Mouse (Mus musculus) gastrocnemius, adult 2 months (tissue): ENCODE measurements around the gene Fam110a. TPM values are rescaled to one million over a fixed set of nuclear protein-coding genes. Genes with fewer than 3 reads are reported as not detected.
A peak's percentile ranks its signal among the peaks of the same experiment; 100 is the strongest.

ENCODE experiments used
- DNase-seq: peaks from one replicate; pipeline ENCODE4 v3.0.0; 2022
- H3K27ac ChIP-seq: fragments of 200-600 bp; 2 replicates; pipeline ENCODE4 v1.8.1; 2022; ENCODE audit warnings: mild to moderate bottlenecking
- H3K4me3 ChIP-seq: fragments of 200-600 bp; 2 replicates; pipeline ENCODE4 v1.8.1; 2022; ENCODE audit warnings: mild to moderate bottlenecking, moderate library complexity
- CTCF ChIP-seq: fragments of 200-600 bp; IDR thresholded peaks from 2 replicates; pipeline ENCODE4 v1.8.1; 2022; ENCODE audit warnings: antibody characterized with exemption, mild to moderate bottlenecking, moderate library complexity
- intact Hi-C: fragments of 180-260 bp; cut with DNase I; formaldehyde crosslinking; loops from one replicate; pipeline ENCODE4 v1.15.1; 2025
- total RNA-seq, 2 experiments: library from RNA; stranded (reverse); gene quantifications; 2 replicates each; pipeline ENCODE4 v1.2.3; 2021

Fam110a gene
- total RNA-seq, 2 experiments from 2014 or later = 1.8 to 2.6 TPM

- TF ChIP-seq CTCF = peak; percentile 6; the same call in 1 of the 2 replicates
- no peak overlapping the region for H3K4me3 ChIP-seq
- DNase-seq = peak; percentile 7
- no peak overlapping the region for H3K27ac ChIP-seq
- intact Hi-C loops = no loop called here
Observed at GRCm38 (mm10) chr2:151975295-151975694, 4.7 kb downstream of the Fam110a start.

DNA sequence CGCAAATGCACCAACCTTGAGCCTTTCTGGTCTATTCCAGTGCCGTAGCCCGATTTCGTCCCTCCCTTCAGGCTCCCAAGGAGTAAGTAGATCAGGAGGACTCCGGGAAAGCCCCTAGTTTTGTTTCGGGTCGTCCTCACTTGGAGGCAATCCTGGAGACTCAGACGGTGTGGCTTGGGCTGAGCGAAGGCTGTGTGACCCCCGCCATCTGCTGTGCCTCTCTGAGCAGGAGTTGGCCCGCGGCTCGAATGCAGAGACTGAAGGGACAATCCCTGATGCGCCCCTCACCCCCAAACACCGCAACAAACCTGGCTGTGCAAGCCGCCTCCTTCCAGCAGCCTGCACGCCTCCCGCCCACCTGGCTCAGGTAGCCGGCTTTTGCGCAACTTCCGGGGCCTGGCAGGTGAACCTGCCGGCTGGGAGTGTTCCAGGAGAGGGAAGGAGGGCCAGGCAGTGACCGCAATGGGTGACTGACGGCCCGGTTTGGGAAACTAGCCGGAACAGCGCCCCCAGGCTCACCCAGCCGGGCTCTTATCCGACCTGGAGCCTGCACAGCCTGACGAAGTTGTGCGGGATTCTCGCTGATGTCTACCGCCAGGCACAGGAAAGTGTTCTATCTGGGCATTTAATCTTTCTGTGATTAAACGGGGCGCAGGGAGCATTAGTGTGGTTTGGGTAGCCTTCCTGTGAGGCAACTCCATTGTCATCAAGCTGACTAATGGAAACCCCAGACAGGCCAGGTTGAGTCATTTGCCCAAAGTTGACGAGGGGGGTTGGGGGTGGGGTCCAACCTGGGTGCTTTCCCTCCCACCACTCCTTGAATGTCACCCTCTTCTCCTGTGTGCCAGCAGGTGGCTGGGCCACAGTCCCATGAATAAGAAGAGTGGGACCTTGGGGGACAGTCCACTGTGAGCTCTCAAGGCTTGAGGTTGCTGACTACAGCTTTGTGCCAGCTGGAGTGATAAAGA lies 6.1 kb downstream of the Fam110a start:
- intact Hi-C loops = no loop called here
- peak; percentile 36 for DNase-seq
- peak; percentile 21; the same call in 1 of the 2 replicates for TF ChIP-seq CTCF
- peak overlapping the region; percentile 65 for H3K4me3 ChIP-seq
- peak overlapping the region; percentile 67 for H3K27ac ChIP-seq

GRCm38 (mm10) chr2:151972880-151973594 lies 7.0 kb downstream of the Fam110a start:
- Histone ChIP-seq H3K4me3 (peak overlapping the region; percentile 65), H3K27ac (peak overlapping the region; percentile 67)
- intact Hi-C loops = no loop called here
- TF ChIP-seq CTCF = no peak
- DNase-seq = peak; percentile 56

GRCm38 (mm10) chr2:151971748-151972147 lies 8.3 kb downstream of the Fam110a start:
- Histone ChIP-seq H3K4me3 (no peak overlapping the region), H3K27ac (no peak overlapping the region; the same call in 1 of the 2 replicates)
- TF ChIP-seq CTCF = no peak
- intact Hi-C loops = no loop called here
- DNase-seq = no peak

- intact Hi-C loops = no loop called here
- TF ChIP-seq CTCF = no peak
- peak; percentile 74 for DNase-seq
- peak overlapping the region; percentile 59 for H3K4me3 ChIP-seq
- peak overlapping the region; percentile 43 for H3K27ac ChIP-seq
Observed at GRCm38 (mm10) chr2:151970191-151971172, 9.5 kb downstream of the Fam110a start.

DNA sequence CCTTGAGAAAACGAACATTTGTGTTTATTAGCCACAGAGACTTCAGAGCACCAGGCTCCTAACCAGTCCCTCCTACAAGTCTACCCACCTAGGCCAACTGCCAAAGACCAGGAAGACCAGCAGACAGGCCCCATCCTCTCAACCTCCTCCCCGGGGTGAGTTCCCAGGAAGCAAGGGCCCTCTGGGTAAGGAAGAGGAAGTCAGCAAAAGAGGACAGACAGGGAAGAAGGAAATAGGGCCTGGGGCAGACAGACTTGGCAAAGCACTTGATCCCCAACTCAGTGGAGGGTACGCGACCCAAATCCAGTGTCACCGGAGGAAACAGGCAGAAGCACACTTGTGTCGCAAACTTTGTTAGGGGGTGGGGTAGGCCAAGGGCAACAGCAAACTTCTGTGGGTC lies 10.6 kb downstream of the Fam110a start:
- intact Hi-C loops = no loop called here
- DNase-seq = no peak

GRCm38 (mm10) chr2:151968986-151969385 lies 11.0 kb downstream of the Fam110a start:
- TF ChIP-seq CTCF = no peak
- Histone ChIP-seq H3K27ac (peak overlapping the region; percentile 43), H3K4me3 (no peak overlapping the region; the same call in 1 of the 2 replicates)
- intact Hi-C loops = no loop called here
- peak; percentile 17 for DNase-seq

More for the DNA sequence above, 10.6 kb downstream of the Fam110a start:
- Histone ChIP-seq H3K4me3 (peak overlapping the region; percentile 59; the same call in 1 of the 2 replicates), H3K27ac (peak overlapping the region; percentile 43)
- no peak for TF ChIP-seq CTCF

DNA sequence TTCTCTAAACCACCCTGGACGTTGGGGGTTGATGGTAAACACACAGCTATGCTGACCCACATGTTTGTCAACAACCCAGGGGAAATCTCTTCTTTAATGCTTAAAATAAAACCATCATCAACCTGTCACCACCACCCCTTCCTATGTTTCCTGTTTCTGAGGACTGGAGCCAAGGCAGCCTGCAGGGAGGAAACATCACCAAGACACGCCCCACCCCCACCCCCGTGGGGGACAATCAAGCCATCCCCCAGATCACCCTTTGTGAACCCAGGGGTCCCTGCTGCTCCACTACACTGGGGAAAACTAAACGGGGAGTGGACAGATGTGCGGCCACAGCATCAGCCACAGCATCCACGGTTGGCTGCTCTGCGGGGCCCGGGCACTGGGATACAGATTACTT lies 11.6 kb downstream of the Fam110a start:
- Histone ChIP-seq H3K4me3 (no peak overlapping the region), H3K27ac (peak overlapping the region; percentile 43; the same call in 1 of the 2 replicates)
- intact Hi-C loops = no loop called here
- no peak for TF ChIP-seq CTCF
- DNase-seq = peak; percentile 22

DNA sequence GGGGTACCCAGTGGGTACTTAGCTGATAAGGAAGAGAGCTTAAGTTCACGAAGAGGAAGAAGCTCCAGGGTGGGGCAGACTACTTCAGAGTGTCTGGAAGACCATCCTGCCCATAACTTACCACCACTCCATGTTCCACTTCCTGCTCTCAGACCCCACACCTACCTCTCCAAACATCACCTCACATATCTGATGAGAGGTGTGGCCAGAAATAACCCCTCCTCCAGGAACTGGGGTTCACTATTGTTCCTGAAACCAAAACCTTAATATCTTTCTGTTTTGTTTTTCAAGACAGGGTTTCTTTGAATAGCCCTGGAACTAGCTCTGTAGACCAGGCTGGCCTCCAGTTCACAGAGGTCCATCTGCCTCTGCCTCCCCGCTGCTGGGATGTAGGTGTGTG lies 12.2 kb downstream of the Fam110a start:
- no peak overlapping the region for H3K4me3 ChIP-seq
- peak overlapping the region; percentile 35 for H3K27ac ChIP-seq
- peak; percentile 9 for DNase-seq
- no peak for TF ChIP-seq CTCF
- intact Hi-C loops = no loop called here

DNA sequence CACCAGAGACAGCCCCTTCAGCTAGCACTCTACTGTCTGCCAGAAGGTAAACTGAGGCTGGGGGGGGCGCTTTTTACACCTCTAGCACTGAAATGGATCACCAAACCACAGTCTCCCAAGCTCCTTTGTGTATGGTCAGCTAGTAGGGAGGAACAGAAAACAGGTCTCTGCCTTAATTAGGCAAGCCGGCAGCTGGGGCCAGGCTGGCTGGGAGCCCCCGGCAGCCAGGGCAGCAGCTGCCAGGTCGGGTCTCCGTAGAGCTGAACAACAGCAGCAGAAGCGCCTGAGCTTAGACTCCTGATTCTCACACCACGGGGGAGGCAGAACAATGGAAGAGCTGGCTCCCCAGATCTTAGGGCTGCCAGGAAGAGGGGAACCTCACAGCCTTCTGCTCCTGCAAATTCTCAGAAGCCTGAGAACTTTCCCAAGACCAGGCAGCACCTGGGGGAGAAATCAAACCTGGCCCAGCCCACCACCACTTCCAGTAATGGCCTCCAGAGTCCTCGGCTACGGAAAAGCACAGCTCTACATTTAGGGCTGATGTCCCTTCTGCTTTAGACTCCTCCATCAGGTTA lies 12.8 kb downstream of the Fam110a start:
- TF ChIP-seq CTCF = no peak
- intact Hi-C loops = no loop called here
- DNase-seq = no peak
- Histone ChIP-seq H3K27ac (peak overlapping the region; percentile 35), H3K4me3 (no peak overlapping the region)

GRCm38 (mm10) chr2:151964052-151964451 lies 16.0 kb downstream of the Fam110a start:
- intact Hi-C loops = no loop called here
- peak; percentile 66 for DNase-seq
- H3K4me3 ChIP-seq = no peak overlapping the region
- peak overlapping the region; percentile 41 for H3K27ac ChIP-seq
- no peak for TF ChIP-seq CTCF
